Mouse (Mus musculus): ENCODE data around the gene H2afx.

GRCm38 (mm10) chr9:44376141-44376540 lies 41.6 kb downstream of the H2afx start:
- TF ChIP-seq MAFK (IDR thresholded peaks at IDR 0.05; ENCODE audit: insufficient read depth, low read depth, low read length) (no peak), ZC3H11A (IDR thresholded peaks at IDR 0.05; ENCODE audit: borderline replicate concordance, low read depth, low read length) (no peak), HCFC1 (IDR thresholded peaks at IDR 0.05; ENCODE audit: borderline replicate concordance, insufficient read depth, low read length) (no peak), CHD2 (IDR thresholded peaks at IDR 0.05; ENCODE audit: low read depth, low read length) (no peak)
